Mouse (Mus musculus): Measurements from ENCODE around the gene Ccdc38. TPM values are rescaled to one million over a fixed set of nuclear protein-coding genes. Genes with fewer than 3 reads are reported as not detected.
"Not testable (repeated sequence)": the region's sequence is repeated elsewhere in the genome, so short reads cannot be mapped to it uniquely, and the experiment has no call there.

Gene Ccdc38
- polyA plus RNA-seq, 1 experiment from 2014 or later, result 0.56 TPM

GRCm38 (mm10) chr10:93549821-93550220, 9.4 kb downstream of the Ccdc38 start:
- H3K4me3 ChIP-seq, result no peak overlapping the region
- H3K27me3 ChIP-seq, result no peaks in the 10 kb centered on the region
- no peaks in the 10 kb centered on the region for H3K9me3 ChIP-seq
- H3K36me3 ChIP-seq, result no peaks in the 10 kb centered on the region
- ATAC-seq (ENCODE audit: insufficient number of reproducible peaks, insufficient read depth, low FRiP score, low TSS enrichment, low read depth), result no peak
- H3K27ac ChIP-seq, result peak overlapping the region; percentile 72
- peaks cover 9% of the 10 kb centered on the region; the same call in 1 of the 2 replicates for H3K4me1 ChIP-seq
- WGBS, result 43% methylated on average over 10 of the region's 10 CpGs
- peak overlapping the region; percentile 9; the same call in 1 of the 2 replicates for H3K4me2 ChIP-seq
- no peak overlapping the region for H3K9ac ChIP-seq

- H3K9ac ChIP-seq, result no peak overlapping the region
- H3K36me3 ChIP-seq, result no peaks in the 10 kb centered on the region
- WGBS, result 78% methylated on average over 8 of the region's 8 CpGs
- no peak overlapping the region for H3K27ac ChIP-seq
- no peak overlapping the region for H3K4me2 ChIP-seq
- H3K4me1 ChIP-seq, result peaks cover 9% of the 10 kb centered on the region; the same call in 1 of the 2 replicates
- H3K4me3 ChIP-seq, result no peak overlapping the region
- no peaks in the 10 kb centered on the region for H3K27me3 ChIP-seq
- no peaks in the 10 kb centered on the region for H3K9me3 ChIP-seq
- no peak for ATAC-seq (ENCODE audit: insufficient number of reproducible peaks, insufficient read depth, low FRiP score, low TSS enrichment, low read depth)
Measured at GRCm38 (mm10) chr10:93552596-93552995, 12.2 kb downstream of the Ccdc38 start.

GRCm38 (mm10) chr10:93557971-93558370, 17.5 kb downstream of the Ccdc38 start:
- H3K27me3 ChIP-seq; H3K4me2 ChIP-seq; H3K4me1 ChIP-seq; H3K9me3 ChIP-seq; H3K4me3 ChIP-seq; ATAC-seq (ENCODE audit: insufficient number of reproducible peaks, insufficient read depth, low FRiP score, low TSS enrichment, low read depth); H3K27ac ChIP-seq; H3K9ac ChIP-seq; H3K36me3 ChIP-seq: not testable (repeated sequence)
- 65% methylated on average over 2 of the region's 2 CpGs for WGBS

- Histone ChIP-seq H3K9me3 (no peaks in the 10 kb centered on the region), H3K36me3 (no peaks in the 10 kb centered on the region), H3K4me1 (no peaks in the 10 kb centered on the region), H3K4me2 (no peak overlapping the region), H3K27me3 (no peaks in the 10 kb centered on the region), H3K9ac (no peak overlapping the region), H3K4me3 (no peak overlapping the region), H3K27ac (no peak overlapping the region)
- 0 out of 2 replicates have a peak, but pooled peaks have one; percentile 43 for ATAC-seq (ENCODE audit: insufficient number of reproducible peaks, insufficient read depth, low FRiP score, low TSS enrichment, low read depth)
- 49% methylated on average over 9 of the region's 9 CpGs for WGBS
Measured at GRCm38 (mm10) chr10:93559786-93560185, 19.4 kb downstream of the Ccdc38 start.

GRCm38 (mm10) chr10:93564518-93565090, 24.2 kb downstream of the Ccdc38 start:
- no peaks in the 10 kb centered on the region for H3K27me3 ChIP-seq
- no peaks in the 10 kb centered on the region for H3K4me1 ChIP-seq
- no peaks in the 10 kb centered on the region for H3K9me3 ChIP-seq
- no peak for ATAC-seq (ENCODE audit: insufficient number of reproducible peaks, insufficient read depth, low FRiP score, low TSS enrichment, low read depth)
- H3K4me3 ChIP-seq, result no peak overlapping the region
- H3K9ac ChIP-seq, result no peak overlapping the region
- no peaks in the 10 kb centered on the region for H3K36me3 ChIP-seq
- WGBS, result 87% methylated on average over 14 of the region's 14 CpGs
- no peak overlapping the region for H3K27ac ChIP-seq
- H3K4me2 ChIP-seq, result no peak overlapping the region

- Histone ChIP-seq H3K4me1 (no peaks in the 10 kb centered on the region), H3K27me3 (no peaks in the 10 kb centered on the region), H3K9me3 (no peaks in the 10 kb centered on the region), H3K9ac (no peak overlapping the region), H3K27ac (no peak overlapping the region), H3K36me3 (no peaks in the 10 kb centered on the region), H3K4me3 (no peak overlapping the region), H3K4me2 (no peak overlapping the region)
- 88% methylated on average over 10 of the region's 10 CpGs for WGBS
- no peak for ATAC-seq (ENCODE audit: insufficient number of reproducible peaks, insufficient read depth, low FRiP score, low TSS enrichment, low read depth)
Measured at GRCm38 (mm10) chr10:93567066-93567465, 26.6 kb downstream of the Ccdc38 start.

GRCm38 (mm10) chr10:93567841-93568566, 27.6 kb downstream of the Ccdc38 start:
- H3K9me3 ChIP-seq, result no peaks in the 10 kb centered on the region
- no peak overlapping the region for H3K4me2 ChIP-seq
- no peaks in the 10 kb centered on the region for H3K27me3 ChIP-seq
- H3K4me1 ChIP-seq, result no peaks in the 10 kb centered on the region
- H3K36me3 ChIP-seq, result no peaks in the 10 kb centered on the region
- no peak overlapping the region for H3K27ac ChIP-seq
- H3K9ac ChIP-seq, result no peak overlapping the region
- ATAC-seq (ENCODE audit: insufficient number of reproducible peaks, insufficient read depth, low FRiP score, low TSS enrichment, low read depth), result no peak
- 88% methylated on average over 11 of the region's 11 CpGs for WGBS
- no peak overlapping the region for H3K4me3 ChIP-seq

GRCm38 (mm10) chr10:93568671-93569070, 28.2 kb downstream of the Ccdc38 start:
- no peak overlapping the region for H3K4me2 ChIP-seq
- H3K4me1 ChIP-seq, result no peaks in the 10 kb centered on the region
- H3K4me3 ChIP-seq, result no peak overlapping the region
- H3K27ac ChIP-seq, result no peak overlapping the region
- no peak for ATAC-seq (ENCODE audit: insufficient number of reproducible peaks, insufficient read depth, low FRiP score, low TSS enrichment, low read depth)
- H3K9ac ChIP-seq, result no peak overlapping the region
- no peaks in the 10 kb centered on the region for H3K9me3 ChIP-seq
- no peaks in the 10 kb centered on the region for H3K27me3 ChIP-seq
- H3K36me3 ChIP-seq, result no peaks in the 10 kb centered on the region
- 84% methylated on average over 6 of the region's 6 CpGs for WGBS

- no peak overlapping the region for H3K27ac ChIP-seq
- WGBS, result 60% methylated on average over 2 of the region's 2 CpGs
- H3K9ac ChIP-seq, result no peak overlapping the region
- H3K4me1 ChIP-seq, result no peaks in the 10 kb centered on the region
- ATAC-seq (ENCODE audit: insufficient number of reproducible peaks, insufficient read depth, low FRiP score, low TSS enrichment, low read depth), result no peak
- H3K36me3 ChIP-seq, result no peaks in the 10 kb centered on the region
- no peaks in the 10 kb centered on the region for H3K9me3 ChIP-seq
- no peak overlapping the region for H3K4me3 ChIP-seq
- no peak overlapping the region for H3K4me2 ChIP-seq
- no peaks in the 10 kb centered on the region for H3K27me3 ChIP-seq
Measured at GRCm38 (mm10) chr10:93572209-93572608, 31.8 kb downstream of the Ccdc38 start.

GRCm38 (mm10) chr10:93574966-93575365, 34.5 kb downstream of the Ccdc38 start:
- Histone ChIP-seq H3K4me1 (no peaks in the 10 kb centered on the region), H3K36me3 (no peaks in the 10 kb centered on the region), H3K27me3 (no peaks in the 10 kb centered on the region), H3K9me3 (no peaks in the 10 kb centered on the region), H3K27ac (no peak overlapping the region), H3K4me2 (no peak overlapping the region), H3K9ac (no peak overlapping the region), H3K4me3 (no peak overlapping the region)
- WGBS, result 63% methylated on average over 4 of the region's 4 CpGs
- no peak for ATAC-seq (ENCODE audit: insufficient number of reproducible peaks, insufficient read depth, low FRiP score, low TSS enrichment, low read depth)

GRCm38 (mm10) chr10:93575960-93576359, 35.5 kb downstream of the Ccdc38 start:
- Histone ChIP-seq H3K4me1 (no peaks in the 10 kb centered on the region), H3K27me3 (no peaks in the 10 kb centered on the region), H3K27ac (no peak overlapping the region), H3K4me3 (no peak overlapping the region), H3K9me3 (no peaks in the 10 kb centered on the region), H3K9ac (no peak overlapping the region), H3K36me3 (no peaks in the 10 kb centered on the region), H3K4me2 (no peak overlapping the region)
- ATAC-seq (ENCODE audit: insufficient number of reproducible peaks, insufficient read depth, low FRiP score, low TSS enrichment, low read depth), result no peak
- 93% methylated on average over 8 of the region's 8 CpGs for WGBS

- no peaks in the 10 kb centered on the region for H3K9me3 ChIP-seq
- no peak overlapping the region for H3K9ac ChIP-seq
- no peak for ATAC-seq (ENCODE audit: insufficient number of reproducible peaks, insufficient read depth, low FRiP score, low TSS enrichment, low read depth)
- no peaks in the 10 kb centered on the region for H3K4me1 ChIP-seq
- no peaks in the 10 kb centered on the region for H3K27me3 ChIP-seq
- H3K36me3 ChIP-seq, result peaks cover 13% of the 10 kb centered on the region
- H3K4me2 ChIP-seq, result no peak overlapping the region
- H3K4me3 ChIP-seq, result no peak overlapping the region
- WGBS, result 66% methylated on average over 13 of the region's 13 CpGs
- no peak overlapping the region for H3K27ac ChIP-seq
Measured at GRCm38 (mm10) chr10:93577271-93577886, 36.9 kb downstream of the Ccdc38 start.

All from embryonic facial prominence, embryonic 13.5 days (tissue).